Mouse (Mus musculus): Measurements from ENCODE around the gene Iqschfp. TPM values are rescaled to one million over a fixed set of nuclear protein-coding genes. Genes with fewer than 3 reads are reported as not detected.

Gene Iqschfp
- polyA plus RNA-seq, 1 experiment: 1.2 TPM

GRCm38 (mm10) chr3:68606730-68607129 lies 714.7 kb downstream of the Iqschfp start:
- no peak overlapping the region for H3K4me3 ChIP-seq (replicated peaks; ENCODE audit: insufficient read depth, low read depth, low read length)
- peak in 1 of 2 experiments; percentile 46 for DNase-seq
- 19% methylated on average over 8 of the region's 8 CpGs for WGBS

DNA sequence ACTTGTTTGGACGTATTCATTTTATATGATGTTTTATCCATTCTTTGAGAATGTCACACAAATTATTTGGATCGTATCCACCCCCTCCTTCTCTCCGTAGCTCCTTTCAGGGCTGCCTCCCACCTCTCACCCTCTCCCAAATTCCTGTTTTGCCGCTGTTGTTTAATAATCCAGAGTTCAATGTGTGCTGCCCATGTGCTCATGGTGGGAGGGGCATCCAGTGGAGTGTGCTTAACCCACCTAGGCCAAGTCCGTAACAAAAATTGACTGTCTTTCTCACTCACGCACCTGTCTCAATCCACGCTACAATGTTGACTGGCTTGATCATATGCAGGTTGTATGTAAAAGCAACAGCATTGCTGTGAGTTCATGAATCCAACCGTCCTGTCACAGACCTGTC lies 715.3 kb downstream of the Iqschfp start:
- 61% methylated on average over 8 of the region's 8 CpGs for WGBS

More at GRCm38 (mm10) chr3:68606730-68607129, 714.7 kb downstream of the Iqschfp start:
- H3K27me3 ChIP-seq (ENCODE audit: control insufficient read depth, insufficient read depth, low read length): no peaks in the 10 kb centered on the region
- H3K27ac ChIP-seq (ENCODE audit: insufficient read depth, low read length): peak overlapping the region; percentile 3; the same call in 1 of the 2 replicates
- TF ChIP-seq POLR2A (IDR thresholded peaks at IDR 0.05; ENCODE audit: borderline replicate concordance, insufficient read depth, low read length) (no peak), CTCF (IDR thresholded peaks at IDR 0.05; ENCODE audit: borderline replicate concordance, insufficient read depth, low read depth, low read length) (no peak)
- H3K4me1 ChIP-seq (ENCODE audit: control insufficient read depth, insufficient read depth, low read length): peaks cover 52% of the 10 kb centered on the region

GRCm38 (mm10) chr3:68608848-68609497 lies 716.9 kb downstream of the Iqschfp start:
- WGBS: 11% methylated on average over 19 of the region's 19 CpGs
- peak overlapping the region; percentile 40 for H3K27ac ChIP-seq (ENCODE audit: insufficient read depth, low read length)
- H3K4me1 ChIP-seq (ENCODE audit: control insufficient read depth, insufficient read depth, low read length): peaks cover 46% of the 10 kb centered on the region
- TF ChIP-seq CTCF (IDR thresholded peaks at IDR 0.05; ENCODE audit: borderline replicate concordance, insufficient read depth, low read depth, low read length) (0 out of 2 replicates have a peak, but pooled peaks have one; percentile 0), POLR2A (IDR thresholded peaks at IDR 0.05; ENCODE audit: borderline replicate concordance, insufficient read depth, low read length) (no peak)
- H3K4me3 ChIP-seq (replicated peaks; ENCODE audit: insufficient read depth, low read depth, low read length): peak overlapping the region; percentile 0
- DNase-seq: peak; percentile 74 to 86
- H3K27me3 ChIP-seq (ENCODE audit: control insufficient read depth, insufficient read depth, low read length): no peaks in the 10 kb centered on the region

More for the DNA sequence above, 715.3 kb downstream of the Iqschfp start:
- no peak for TF ChIP-seq POLR2A (IDR thresholded peaks at IDR 0.05; ENCODE audit: borderline replicate concordance, insufficient read depth, low read length)
- TF ChIP-seq CTCF (IDR thresholded peaks at IDR 0.05; ENCODE audit: borderline replicate concordance, insufficient read depth, low read depth, low read length): no peak
- H3K4me1 ChIP-seq (ENCODE audit: control insufficient read depth, insufficient read depth, low read length): peaks cover 52% of the 10 kb centered on the region
- H3K4me3 ChIP-seq (replicated peaks; ENCODE audit: insufficient read depth, low read depth, low read length): no peak overlapping the region
- DNase-seq: no peak
- H3K27me3 ChIP-seq (ENCODE audit: control insufficient read depth, insufficient read depth, low read length): no peaks in the 10 kb centered on the region
- peak overlapping the region; percentile 24; the same call in 1 of the 2 replicates for H3K27ac ChIP-seq (ENCODE audit: insufficient read depth, low read length)

DNA sequence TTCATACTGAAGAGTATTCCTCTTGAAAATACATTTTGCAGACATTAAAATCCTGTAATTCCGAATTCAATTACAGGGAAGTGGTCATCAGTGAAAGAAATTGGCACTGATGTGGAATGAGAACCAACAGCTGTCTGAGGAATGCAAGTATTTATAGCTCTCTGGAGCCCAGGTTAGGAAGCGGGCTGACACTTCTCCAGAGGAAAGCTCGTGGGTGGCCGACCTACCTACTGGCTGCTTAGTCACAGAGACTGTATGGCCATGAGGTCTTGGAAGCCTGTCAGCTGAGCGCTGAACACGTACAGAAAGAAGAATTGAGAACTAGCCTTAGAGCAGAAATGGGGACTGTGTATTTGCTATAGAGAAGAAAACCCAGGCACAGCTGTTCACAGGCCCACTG lies 718.0 kb downstream of the Iqschfp start:
- Histone ChIP-seq H3K4me1 (ENCODE audit: control insufficient read depth, insufficient read depth, low read length) (peaks cover 39% of the 10 kb centered on the region), H3K27me3 (ENCODE audit: control insufficient read depth, insufficient read depth, low read length) (no peaks in the 10 kb centered on the region), H3K27ac (ENCODE audit: insufficient read depth, low read length) (peak overlapping the region; percentile 2; the same call in 1 of the 2 replicates), H3K4me3 (replicated peaks; ENCODE audit: insufficient read depth, low read depth, low read length) (no peak overlapping the region)
- TF ChIP-seq POLR2A (IDR thresholded peaks at IDR 0.05; ENCODE audit: borderline replicate concordance, insufficient read depth, low read length): no peak
- no peak for TF ChIP-seq CTCF (IDR thresholded peaks at IDR 0.05; ENCODE audit: borderline replicate concordance, insufficient read depth, low read depth, low read length)
- WGBS: 14% methylated on average over 6 of the region's 6 CpGs
- DNase-seq: peak in 1 of 2 experiments; percentile 53

GRCm38 (mm10) chr3:68610598-68611261 lies 718.7 kb downstream of the Iqschfp start:
- Histone ChIP-seq H3K4me3 (replicated peaks; ENCODE audit: insufficient read depth, low read depth, low read length) (no peak overlapping the region), H3K27ac (ENCODE audit: insufficient read depth, low read length) (no peak overlapping the region), H3K4me1 (ENCODE audit: control insufficient read depth, insufficient read depth, low read length) (peaks cover 43% of the 10 kb centered on the region), H3K27me3 (ENCODE audit: control insufficient read depth, insufficient read depth, low read length) (no peaks in the 10 kb centered on the region)
- DNase-seq: no peak
- 44% methylated on average over 11 of the region's 11 CpGs for WGBS
- TF ChIP-seq CTCF (IDR thresholded peaks at IDR 0.05; ENCODE audit: borderline replicate concordance, insufficient read depth, low read depth, low read length): no peak
- TF ChIP-seq POLR2A (IDR thresholded peaks at IDR 0.05; ENCODE audit: borderline replicate concordance, insufficient read depth, low read length): no peak

DNA sequence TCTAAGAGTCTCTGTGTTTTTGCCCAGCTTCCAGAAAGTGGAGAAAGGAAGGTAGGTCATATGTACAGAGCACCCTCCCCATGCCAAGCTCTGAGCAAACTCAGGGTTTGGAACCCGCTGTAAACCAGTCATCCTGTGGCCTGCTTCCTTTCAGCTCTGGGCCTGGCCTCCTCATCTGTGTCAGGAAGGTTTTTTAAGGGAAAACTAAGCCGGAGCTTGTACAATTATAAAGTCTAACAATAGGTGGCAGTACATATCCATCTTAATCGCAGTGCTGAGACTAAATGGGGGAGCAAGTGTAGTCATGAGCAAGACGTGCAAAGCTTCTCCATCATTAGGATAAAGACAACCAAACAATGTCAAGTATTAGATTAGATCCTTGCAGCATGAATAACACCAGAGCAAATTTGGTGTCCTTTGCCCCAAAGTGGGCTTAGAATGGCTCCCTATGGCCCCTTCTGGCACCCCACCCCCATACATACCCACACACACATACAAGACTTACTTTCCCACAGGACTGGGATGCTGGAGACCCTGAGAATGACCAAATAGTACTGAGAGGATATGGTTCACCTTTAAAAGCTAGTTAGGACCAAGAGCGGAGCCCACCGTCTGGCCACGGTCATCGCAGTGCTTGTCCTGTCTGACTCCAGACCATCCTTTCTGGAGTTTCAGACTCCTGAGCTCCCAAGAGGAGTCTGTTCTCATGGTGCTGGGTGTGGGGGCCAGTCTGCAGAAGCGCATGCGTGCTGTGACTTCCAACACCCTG lies 723.2 kb downstream of the Iqschfp start:
- H3K4me1 ChIP-seq (ENCODE audit: control insufficient read depth, insufficient read depth, low read length): peaks cover 30% of the 10 kb centered on the region
- 49% methylated on average over 10 of the region's 10 CpGs for WGBS
- H3K27ac ChIP-seq (ENCODE audit: insufficient read depth, low read length): no peak overlapping the region
- peak; percentile 24 to 57 for DNase-seq
- TF ChIP-seq CTCF (IDR thresholded peaks at IDR 0.05; ENCODE audit: borderline replicate concordance, insufficient read depth, low read depth, low read length): peak; percentile 25; the same call in 1 of the 2 replicates
- no peak for TF ChIP-seq POLR2A (IDR thresholded peaks at IDR 0.05; ENCODE audit: borderline replicate concordance, insufficient read depth, low read length)
- no peak overlapping the region for H3K4me3 ChIP-seq (replicated peaks; ENCODE audit: insufficient read depth, low read depth, low read length)
- no peaks in the 10 kb centered on the region for H3K27me3 ChIP-seq (ENCODE audit: control insufficient read depth, insufficient read depth, low read length)

DNA sequence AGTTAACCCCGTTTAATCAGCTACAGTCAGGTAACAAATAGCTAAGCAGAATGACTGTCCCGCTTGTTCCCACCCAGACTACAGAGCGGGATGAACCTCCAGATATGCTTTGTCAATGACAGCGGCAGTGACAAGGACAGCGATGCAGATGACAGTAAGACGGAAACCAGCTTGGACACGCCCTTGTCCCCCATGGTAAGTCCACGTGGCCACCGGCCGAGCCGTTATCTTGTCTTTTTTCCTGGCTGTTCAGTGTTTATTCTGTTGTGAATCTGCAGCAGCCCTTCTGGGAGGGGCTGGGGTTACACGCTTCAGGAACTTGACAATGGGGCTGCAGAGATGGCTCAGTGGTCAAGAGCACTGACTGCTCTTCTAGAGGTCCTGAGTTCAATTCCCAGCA lies 724.3 kb downstream of the Iqschfp start:
- no peak for DNase-seq
- TF ChIP-seq CTCF (IDR thresholded peaks at IDR 0.05; ENCODE audit: borderline replicate concordance, insufficient read depth, low read depth, low read length) (no peak), POLR2A (IDR thresholded peaks at IDR 0.05; ENCODE audit: borderline replicate concordance, insufficient read depth, low read length) (no peak)
- Histone ChIP-seq H3K4me3 (replicated peaks; ENCODE audit: insufficient read depth, low read depth, low read length) (no peak overlapping the region), H3K27ac (ENCODE audit: insufficient read depth, low read length) (no peak overlapping the region), H3K4me1 (ENCODE audit: control insufficient read depth, insufficient read depth, low read length) (peaks cover 25% of the 10 kb centered on the region), H3K27me3 (ENCODE audit: control insufficient read depth, insufficient read depth, low read length) (no peaks in the 10 kb centered on the region)
- WGBS: 79% methylated on average over 12 of the region's 12 CpGs
